Mouse (Mus musculus) lung, postnatal 0 days (tissue): ENCODE measurements at regions not wholly inside any gene's neighbourhood (a gene's known extent, or its start where the extent isn't known, plus 50 kb on each side); places are given as distances from the start of the nearest gene placed in this dataset.

Source experiments
- CTCF ChIP-seq: IDR thresholded peaks from 2 replicates; pipeline ENCODE4 v1.5.1; 2016; ENCODE audit warnings: antibody characterized with exemption, mild to moderate bottlenecking
- EP300 ChIP-seq: IDR thresholded peaks from 2 replicates; pipeline ENCODE4 v1.6.1; 2016; ENCODE audit warnings: antibody characterized with exemption, mild to moderate bottlenecking, control low read depth

DNA sequence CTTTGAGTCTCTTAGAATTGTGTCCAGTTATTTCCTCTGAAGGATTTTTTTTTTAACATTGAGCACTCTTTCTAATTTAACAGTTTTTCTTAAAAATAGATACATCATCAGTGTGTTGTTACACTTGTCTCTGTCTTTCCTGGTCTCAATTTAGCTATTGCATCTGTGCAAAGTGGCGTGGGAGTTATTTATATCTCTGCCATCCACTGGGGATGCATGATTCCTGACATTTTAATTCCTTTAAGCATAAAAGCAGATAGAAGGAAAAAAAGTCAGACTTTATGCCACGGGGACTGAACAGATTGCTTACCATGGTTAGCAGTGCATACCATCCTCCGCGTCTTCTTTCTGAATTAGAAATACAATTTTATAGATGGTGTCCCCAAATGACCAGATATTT is 94.6 kb upstream of the 1810046K07Rik start:
- TF ChIP-seq CTCF = no peak
- no peak for TF ChIP-seq EP300
